Mouse (Mus musculus): ENCODE measurements around the gene Mmp15. TPM values are rescaled to one million over a fixed set of nuclear protein-coding genes. Genes with fewer than 3 reads are reported as not detected.

Mmp15 gene
- polyA plus RNA-seq, 1 experiment from 2014 or later: 38.1 TPM

GRCm38 (mm10) chr8:95411309-95411972 is 59.4 kb downstream of the Mmp15 start:
- Histone ChIP-seq H3K27me3 (ENCODE audit: control insufficient read depth, insufficient read depth, low read length) (no peaks in the 10 kb centered on the region), H3K4me3 (ENCODE audit: low read depth, low read length) (no peak overlapping the region), H3K9ac (ENCODE audit: low read depth, low read length) (0 out of 2 replicates have a peak overlapping the region, but pooled peaks have one; percentile 17), H3K36me3 (ENCODE audit: control insufficient read depth, insufficient read depth, low read length) (no peaks in the 10 kb centered on the region), H3K4me1 (ENCODE audit: control insufficient read depth, insufficient read depth, low read length) (peaks cover 9% of the 10 kb centered on the region), H3K4me2 (no peak overlapping the region), H3K27ac (ENCODE audit: low read depth, low read length) (peak overlapping the region; percentile 32), H3K9me3 (replicated peaks; ENCODE audit: control insufficient read depth, low read length) (no peaks in the 10 kb centered on the region)
- 39% methylated on average over 10 of the region's 10 CpGs for WGBS (ENCODE audit: insufficient replicate concordance)
- 0 out of 2 replicates have a peak, but pooled peaks have one; percentile 42 for ATAC-seq (replicated peaks; ENCODE audit: insufficient number of reproducible peaks, low FRiP score, low TSS enrichment)

- Histone ChIP-seq H3K27ac (ENCODE audit: low read depth, low read length) (no peak overlapping the region), H3K4me2 (no peak overlapping the region), H3K27me3 (ENCODE audit: control insufficient read depth, insufficient read depth, low read length) (no peaks in the 10 kb centered on the region), H3K4me3 (ENCODE audit: low read depth, low read length) (no peak overlapping the region), H3K4me1 (ENCODE audit: control insufficient read depth, insufficient read depth, low read length) (peaks cover 26% of the 10 kb centered on the region), H3K36me3 (ENCODE audit: control insufficient read depth, insufficient read depth, low read length) (peaks cover 16% of the 10 kb centered on the region), H3K9ac (ENCODE audit: low read depth, low read length) (no peak overlapping the region), H3K9me3 (replicated peaks; ENCODE audit: control insufficient read depth, low read length) (no peaks in the 10 kb centered on the region)
- 93% methylated on average over 14 of the region's 14 CpGs for WGBS (ENCODE audit: insufficient replicate concordance)
- no peak for ATAC-seq (replicated peaks; ENCODE audit: insufficient number of reproducible peaks, low FRiP score, low TSS enrichment)
Observed at GRCm38 (mm10) chr8:95422193-95422810, 70.2 kb downstream of the Mmp15 start.

Other genes with a start within 250 kb of the Mmp15 start
- 5.7 and 10.0 TPM in 2 replicates for gene Kifc3, start 149.5 kb upstream of the Mmp15 start, polyA plus RNA-seq (2014; fragmentation: Nextera tagmentation; extraction: Ambion mirVana)
- gene Cngb1, start 45.7 kb upstream of the Mmp15 start, polyA plus RNA-seq (2014; fragmentation: Nextera tagmentation; extraction: Ambion mirVana): 0.82 TPM in 1 of 2 replicates, not detected in the other
- not detected in 2 replicates for gene Tepp, start 41.7 kb upstream of the Mmp15 start, polyA plus RNA-seq (2014; fragmentation: Nextera tagmentation; extraction: Ambion mirVana)
- 4.4 and 5.9 TPM in 2 replicates for gene Zfp319, start 20.3 kb upstream of the Mmp15 start, polyA plus RNA-seq (2014; fragmentation: Nextera tagmentation; extraction: Ambion mirVana)
- 26.3 and 27.2 TPM in 2 replicates for gene Usb1, start 20.0 kb upstream of the Mmp15 start, polyA plus RNA-seq (2014; fragmentation: Nextera tagmentation; extraction: Ambion mirVana)
- gene Cfap20, start 82.6 kb downstream of the Mmp15 start, polyA plus RNA-seq (2014; fragmentation: Nextera tagmentation; extraction: Ambion mirVana): 135 and 139 TPM in 2 replicates
- gene Csnk2a2, start 137.8 kb downstream of the Mmp15 start, polyA plus RNA-seq (2014; fragmentation: Nextera tagmentation; extraction: Ambion mirVana): 12.1 and 16.0 TPM in 2 replicates
- gene Ccdc113, start 181.8 kb downstream of the Mmp15 start, polyA plus RNA-seq (2014; fragmentation: Nextera tagmentation; extraction: Ambion mirVana): 2.2 and 2.3 TPM in 2 replicates
- gene Prss54, start 224.1 kb downstream of the Mmp15 start, polyA plus RNA-seq (2014; fragmentation: Nextera tagmentation; extraction: Ambion mirVana): not detected in 2 replicates